8 mouse cellular contexts compared by ENCODE assay signal in genomic region chr2:26493021-26493781, GRCm38 (mm10). TPM values are rescaled to one million over a fixed set of nuclear protein-coding genes. Genes with fewer than 3 reads are reported as not detected.
A peak's percentile ranks its signal among the peaks of the same experiment; 100 is the strongest.
DNase-seq lines count a peak whose midpoint lies in the region; ATAC-seq and TF ChIP-seq lines count a peak whose summit lies in the region.

No protein-coding gene starts in this region.

- TF ChIP-seq CTCF in lung, postnatal 0 days (IDR thresholded peaks at IDR 0.05): no peak

- H3K4me3 ChIP-seq in lung, embryonic 15.5 days: no peak overlapping the region
- no peak overlapping the region for H3K4me3 ChIP-seq in embryonic facial prominence, embryonic 14.5 days (ENCODE audit: low read depth, low read length)
- H3K4me3 ChIP-seq in lung, postnatal 0 days (ENCODE audit: low read depth, low read length): no peak overlapping the region

- 0 out of 2 replicates have a peak overlapping the region, but pooled peaks have one; percentile 3 for H3K9ac ChIP-seq in lung, embryonic 15.5 days
- no peak overlapping the region for H3K9ac ChIP-seq in embryonic facial prominence, embryonic 14.5 days (ENCODE audit: low read depth, low read length)
- H3K9ac ChIP-seq in lung, postnatal 0 days (replicated peaks; ENCODE audit: low read depth): no peak overlapping the region; the same call in 1 of the 2 replicates

- H3K4me2 ChIP-seq in lung, embryonic 15.5 days: peak overlapping the region; percentile 37
- H3K4me2 ChIP-seq in embryonic facial prominence, embryonic 14.5 days (ENCODE audit: low read depth, low read length): peak overlapping the region; percentile 31; the same call in 1 of the 2 replicates
- H3K4me2 ChIP-seq in lung, postnatal 0 days (replicated peaks; ENCODE audit: low read depth, low read length): peak overlapping the region; percentile 20

- no peaks in the 10 kb centered on the region for H3K36me3 ChIP-seq in lung, embryonic 15.5 days
- no peaks in the 10 kb centered on the region for H3K36me3 ChIP-seq in embryonic facial prominence, embryonic 14.5 days (ENCODE audit: control insufficient read depth, insufficient read depth, low read length)
- no peaks in the 10 kb centered on the region for H3K36me3 ChIP-seq in lung, postnatal 0 days (ENCODE audit: insufficient read depth, low read length)

- H3K9me3 ChIP-seq in lung, embryonic 15.5 days: no peaks in the 10 kb centered on the region
- H3K9me3 ChIP-seq in embryonic facial prominence, embryonic 14.5 days (ENCODE audit: control insufficient read depth, low read length): no peaks in the 10 kb centered on the region
- no peaks in the 10 kb centered on the region for H3K9me3 ChIP-seq in lung, postnatal 0 days (ENCODE audit: low read length)

- WGBS in lung, embryonic 15.5 days: 21% methylated on average over 9 of the region's 9 CpGs
- WGBS in embryonic facial prominence, embryonic 14.5 days: 14% methylated on average over 9 of the region's 9 CpGs
- WGBS in lung, postnatal 0 days: 17% methylated on average over 9 of the region's 9 CpGs

- DNase-seq in lung, postnatal 14 days: no peak
- peak; percentile 68 for DNase-seq in embryonic facial prominence, embryonic 14.5 days (ENCODE audit: low spot score)
- DNase-seq in induced T-regulatory cell, adult 2 months (ENCODE audit: low read depth): peak; percentile 89
- DNase-seq in lung, postnatal 0 days (ENCODE audit: low spot score): peak; percentile 78
- peak; percentile 56 to 67 for DNase-seq in thymus, adult 18-20 months
- DNase-seq in urinary bladder, postnatal 14 days (ENCODE audit: low spot score): no peak
- DNase-seq in frontal cortex, postnatal 10 days (ENCODE audit: low spot score in 2 of 2): no peak

- peak overlapping the region; percentile 78 for H3K27ac ChIP-seq in lung, embryonic 15.5 days
- H3K27ac ChIP-seq in embryonic facial prominence, embryonic 14.5 days (replicated peaks; ENCODE audit: low read depth, low read length): peak overlapping the region; percentile 74
- peak overlapping the region; percentile 85 for H3K27ac ChIP-seq in lung, postnatal 0 days (ENCODE audit: low read length)

- H3K4me1 ChIP-seq in lung, embryonic 15.5 days: peaks cover 99% of the 10 kb centered on the region
- peaks cover 80% of the 10 kb centered on the region for H3K4me1 ChIP-seq in embryonic facial prominence, embryonic 14.5 days (ENCODE audit: control insufficient read depth, insufficient read depth, low read length)
- peaks cover 71% of the 10 kb centered on the region for H3K4me1 ChIP-seq in lung, postnatal 0 days (ENCODE audit: insufficient read depth, low read depth, low read length)

- H3K27me3 ChIP-seq in lung, embryonic 15.5 days: no peaks in the 10 kb centered on the region
- no peaks in the 10 kb centered on the region for H3K27me3 ChIP-seq in embryonic facial prominence, embryonic 14.5 days (replicated peaks; ENCODE audit: control insufficient read depth, insufficient read depth, low read length)
- no peaks in the 10 kb centered on the region for H3K27me3 ChIP-seq in lung, postnatal 0 days (replicated peaks; ENCODE audit: insufficient read depth, low read length)

- peak; percentile 85 for TF ChIP-seq EP300 in lung, postnatal 0 days (IDR thresholded peaks at IDR 0.05)

- ATAC-seq in lung, embryonic 15.5 days (ENCODE audit: borderline replicate concordance, extremely low read depth, low FRiP score, low TSS enrichment): 0 out of 2 replicates have a peak, but pooled peaks have one; percentile 8
- no peak for ATAC-seq in embryonic facial prominence, embryonic 14.5 days (ENCODE audit: low read depth)
- ATAC-seq in lung, postnatal 0 days: peak; percentile 50

RNA-seq across cellular contexts. Expression of gene Notch1, which starts 23.3 kb away (rescaled TPM):
- polyA plus RNA-seq in lung, embryonic 15.5 days (2015; fragmentation: Nextera tagmentation; extraction: Ambion mirVana): 22.1 and 23.9 TPM in 2 replicates
- polyA plus RNA-seq in embryonic facial prominence, embryonic 14.5 days (2014; fragmentation: Nextera tagmentation; extraction: Ambion mirVana): 29.9 and 35.8 TPM in 2 replicates
- polyA plus RNA-seq in lung, postnatal 0 days (2015; fragmentation: Nextera tagmentation; extraction: Ambion mirVana): 11.8 and 14.7 TPM in 2 replicates

RNA-seq across cellular contexts. Expression of gene Sec16a, which starts 48.2 kb away (rescaled TPM):
- 18.2 and 21.3 TPM in 2 replicates for polyA plus RNA-seq in lung, embryonic 15.5 days (2015; fragmentation: Nextera tagmentation; extraction: Ambion mirVana)
- polyA plus RNA-seq in embryonic facial prominence, embryonic 14.5 days (2014; fragmentation: Nextera tagmentation; extraction: Ambion mirVana): 38.6 and 42.0 TPM in 2 replicates
- polyA plus RNA-seq in lung, postnatal 0 days (2015; fragmentation: Nextera tagmentation; extraction: Ambion mirVana): 10.2 and 13.1 TPM in 2 replicates

Comparison
In these comparisons a context has a peak if more than half of its experiments do, and no peak if none do; other contexts are left out.
1. DNase-seq: peak in embryonic facial prominence, embryonic 14.5 days (single experiment), induced T-regulatory cell, adult 2 months (single experiment), lung, postnatal 0 days (single experiment) and thymus, adult 18-20 months (2 of 2); none in lung, postnatal 14 days (single experiment), urinary bladder, postnatal 14 days (single experiment) and frontal cortex, postnatal 10 days (0 of 2).
2. Peak in every context shown above with its lines, with median percentiles within 50 percentile points of each other: H3K27ac ChIP-seq and H3K4me2 ChIP-seq.